Mouse (Mus musculus) right cerebral cortex, postnatal 4 days (tissue): ENCODE data around the gene Dusp10.

Experiments
- DNase-seq: peaks from one replicate; pipeline ENCODE4 v3.0.0-alpha.2; 2022

Dusp10 gene

GRCm38 (mm10) chr1:184013106-184013505 lies at the start of gene Dusp10:
Gene Dusp10, plus strand, starts transcription at chr1:184013302.
- DNase-seq, result no peak

- no peak for DNase-seq
Observed at GRCm38 (mm10) chr1:183965341-183965740, 47.8 kb upstream of the Dusp10 start.

DNA sequence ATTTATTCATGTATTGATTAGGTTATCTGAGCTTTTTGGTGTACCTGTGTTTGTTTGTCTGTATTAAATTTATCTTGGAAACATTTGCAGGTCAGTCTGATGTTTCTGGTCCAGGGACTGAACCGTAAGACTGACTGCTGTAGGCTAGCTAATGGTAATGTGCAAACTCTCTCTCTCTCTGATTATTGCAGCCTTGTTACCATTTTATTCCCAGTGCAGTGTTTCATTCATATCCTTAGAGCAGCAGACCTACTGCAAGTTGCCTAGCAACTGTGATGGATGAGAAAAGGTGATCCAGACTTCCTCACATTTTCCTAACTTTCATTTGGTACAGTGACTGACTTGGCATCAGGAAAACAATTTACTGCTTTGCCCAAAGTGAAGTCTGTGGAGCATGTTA lies 43.8 kb upstream of the Dusp10 start:
- no peak for DNase-seq

DNA sequence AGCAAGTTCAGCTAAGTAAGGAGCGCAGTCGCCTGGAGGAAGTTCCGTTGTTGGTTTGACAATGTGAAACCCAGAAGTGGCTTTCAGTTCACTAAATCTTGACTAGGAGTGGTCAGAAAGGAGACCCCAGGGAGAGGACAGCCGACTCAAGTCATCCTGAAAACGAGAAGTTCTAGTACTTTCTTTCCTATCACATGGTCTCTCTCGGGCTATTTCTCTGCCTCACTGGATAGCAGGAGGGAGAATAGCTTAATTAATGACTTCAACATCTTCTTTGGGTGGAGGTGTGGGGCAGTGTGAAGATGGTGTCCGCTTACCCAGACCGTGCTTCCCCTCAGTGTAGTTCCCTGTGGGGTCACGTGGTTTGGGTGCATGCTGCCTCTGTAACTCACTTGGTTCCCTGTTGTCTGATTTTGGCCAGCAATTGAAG lies 33.3 kb upstream of the Dusp10 start:
- DNase-seq, result no peak

- peak; percentile 5 for DNase-seq
Observed at GRCm38 (mm10) chr1:183982108-183982507, 31.0 kb upstream of the Dusp10 start.

DNA sequence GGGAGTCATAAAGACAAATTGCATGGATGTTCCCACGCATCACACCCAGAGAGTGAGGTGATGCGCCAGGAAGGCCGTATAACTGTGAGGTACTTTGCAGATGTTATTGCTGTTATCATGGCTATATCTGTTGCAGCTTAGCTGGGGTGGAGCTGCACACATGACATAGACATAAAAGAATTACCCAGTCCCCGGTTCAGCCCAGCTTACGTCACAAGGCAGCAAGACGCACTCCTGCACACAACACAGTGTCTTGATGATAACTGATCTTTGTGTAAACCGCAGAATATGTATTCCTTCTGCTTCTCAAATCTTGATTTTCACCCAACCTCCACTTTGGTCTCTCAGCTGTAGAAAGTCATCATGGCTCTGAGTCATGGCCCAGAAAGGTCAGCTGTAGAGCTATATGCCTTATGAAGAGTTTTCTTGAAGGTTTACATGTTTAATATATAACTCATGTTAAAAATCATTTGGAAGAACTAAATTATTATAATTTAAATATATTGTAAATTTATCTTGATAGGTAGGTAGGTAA lies 25.3 kb upstream of the Dusp10 start:
- no peak for DNase-seq

GRCm38 (mm10) chr1:183991921-183992320 lies 21.2 kb upstream of the Dusp10 start:
- DNase-seq, result no peak

- DNase-seq, result no peak
Observed at GRCm38 (mm10) chr1:183997207-183997606, 15.9 kb upstream of the Dusp10 start.

DNA sequence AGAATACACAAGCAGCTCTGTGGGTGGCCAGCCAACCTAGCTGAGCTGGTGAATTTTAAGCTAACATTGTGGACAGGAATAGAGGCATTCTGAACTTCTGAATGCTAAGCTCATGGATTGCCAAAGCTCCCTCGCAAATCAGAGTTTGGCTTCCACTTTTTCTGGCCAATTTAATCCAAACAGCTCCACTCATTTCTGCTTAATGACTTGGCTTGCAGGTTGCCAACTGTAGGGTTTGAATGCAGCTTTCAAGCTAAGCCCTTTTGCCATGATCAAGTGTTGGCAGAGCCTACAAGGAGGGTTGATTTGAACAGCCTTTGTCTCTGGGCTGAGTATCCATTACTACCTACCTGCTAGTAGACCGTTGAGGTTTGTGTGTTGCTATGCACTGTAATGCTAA lies 10.6 kb upstream of the Dusp10 start:
- no peak for DNase-seq

DNA sequence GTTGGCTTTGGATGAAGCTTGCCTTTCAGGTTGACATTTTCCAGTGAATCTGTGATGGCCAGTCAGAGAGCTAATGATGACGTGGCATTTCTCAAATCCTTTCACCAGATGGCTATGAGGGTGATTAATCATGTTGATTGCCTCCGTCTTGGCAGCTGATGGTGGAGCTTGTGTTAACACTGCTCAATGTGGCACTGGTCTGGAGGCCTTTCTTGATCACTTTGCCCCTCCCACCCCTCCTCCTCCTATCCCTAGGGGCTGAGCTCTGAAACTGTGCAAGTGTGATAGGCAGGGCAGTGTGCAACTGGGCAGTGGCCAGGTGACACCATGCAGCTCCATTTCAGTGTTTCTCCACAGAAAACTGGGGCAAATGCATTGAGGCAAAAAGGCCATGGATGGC lies 8.8 kb upstream of the Dusp10 start:
- DNase-seq, result no peak

DNA sequence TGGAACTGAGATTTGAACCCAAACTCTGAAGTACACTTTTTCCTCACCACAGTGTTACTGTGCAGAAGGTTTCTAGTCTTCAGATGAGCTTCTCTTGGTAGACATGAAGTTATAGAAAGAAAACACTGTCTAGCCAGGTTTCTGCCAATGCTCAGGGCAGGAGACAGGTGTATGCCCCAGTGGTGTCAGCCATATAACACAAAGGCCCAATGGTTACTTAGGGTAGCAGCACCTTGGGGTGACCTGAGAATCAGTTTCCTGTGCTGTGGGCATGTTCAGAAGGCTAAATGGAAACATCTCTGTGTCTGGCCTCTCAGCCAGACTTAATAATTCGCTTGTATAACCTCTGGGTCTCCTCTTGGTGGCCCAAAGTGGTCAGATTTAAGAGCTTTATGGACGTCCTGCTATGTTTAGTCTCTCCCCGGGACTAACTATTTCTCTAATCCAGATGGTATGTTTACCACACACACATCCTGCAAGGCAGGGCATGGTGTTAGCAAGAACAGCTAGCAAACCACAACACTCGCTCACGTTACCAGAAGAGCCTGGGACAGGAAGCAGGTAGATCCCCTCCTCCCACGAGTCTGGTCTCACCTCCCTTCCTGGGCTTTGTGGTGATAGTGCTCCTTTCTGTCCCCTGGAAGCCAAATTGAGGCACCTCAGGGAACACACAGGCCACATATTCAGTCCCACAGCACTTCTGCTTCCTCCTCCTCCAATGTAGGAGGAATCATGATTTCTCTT lies 7.6 kb upstream of the Dusp10 start:
- DNase-seq, result no peak

GRCm38 (mm10) chr1:184006086-184006485 lies 7.0 kb upstream of the Dusp10 start:
- DNase-seq, result no peak

- DNase-seq, result no peak
Observed at GRCm38 (mm10) chr1:184011311-184011710, 1.8 kb upstream of the Dusp10 start.

GRCm38 (mm10) chr1:184014091-184014490 lies 989 bp downstream of the Dusp10 start:
- no peak for DNase-seq

DNA sequence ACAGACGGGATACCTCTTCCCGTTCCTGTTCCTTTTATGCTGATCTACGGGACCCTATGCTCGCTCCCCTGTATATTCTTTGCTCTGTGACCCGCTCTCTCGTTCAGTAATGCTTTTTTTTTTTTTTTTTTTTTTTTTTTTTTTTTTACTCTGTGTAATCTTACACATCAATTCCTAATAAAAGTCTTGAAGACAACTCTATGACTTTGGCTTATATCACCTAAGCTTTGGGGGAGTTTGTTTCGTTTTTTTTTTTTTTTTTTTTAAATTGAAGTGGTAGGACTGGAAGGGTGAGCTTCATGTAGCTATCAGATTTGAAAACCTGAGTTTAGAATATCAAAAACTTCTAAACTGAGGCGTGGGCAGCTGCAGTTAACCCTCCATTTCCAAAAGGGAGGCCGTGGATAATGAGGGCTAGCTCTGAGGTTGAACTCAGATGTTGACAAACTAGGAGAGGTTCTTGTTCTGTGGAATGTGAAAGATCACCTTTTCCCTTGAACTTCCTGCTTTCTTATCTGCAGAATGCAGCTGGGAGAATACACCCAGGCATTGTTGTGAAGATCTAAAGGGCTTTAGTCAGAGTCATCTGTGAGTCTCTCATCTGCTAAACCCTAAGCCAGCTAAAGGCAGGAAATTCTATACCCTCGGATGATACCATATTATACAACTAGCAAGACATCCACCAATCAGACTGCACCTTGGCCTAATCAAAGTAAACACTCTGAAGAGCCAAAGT lies 3.1 kb downstream of the Dusp10 start:
- no peak for DNase-seq

DNA sequence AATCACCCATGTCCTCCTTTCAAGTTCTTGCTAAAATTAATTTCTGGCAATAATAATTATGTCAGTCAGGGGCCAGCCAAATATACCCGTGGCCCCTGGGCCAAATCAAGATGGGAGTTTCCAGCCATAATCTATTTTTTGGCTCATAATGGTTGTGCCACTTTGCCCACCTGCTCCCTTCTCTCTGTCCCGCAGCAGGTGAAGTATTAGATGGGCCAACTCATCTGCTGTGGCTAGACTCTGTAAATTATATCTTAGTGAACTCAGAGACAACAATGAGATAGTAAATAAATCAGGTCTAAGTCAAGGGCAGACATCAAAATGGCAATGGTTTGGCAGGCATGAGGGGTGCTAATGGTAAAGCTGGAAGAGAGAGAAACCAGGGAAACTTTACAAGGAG lies 4.5 kb downstream of the Dusp10 start:
- no peak for DNase-seq

DNA sequence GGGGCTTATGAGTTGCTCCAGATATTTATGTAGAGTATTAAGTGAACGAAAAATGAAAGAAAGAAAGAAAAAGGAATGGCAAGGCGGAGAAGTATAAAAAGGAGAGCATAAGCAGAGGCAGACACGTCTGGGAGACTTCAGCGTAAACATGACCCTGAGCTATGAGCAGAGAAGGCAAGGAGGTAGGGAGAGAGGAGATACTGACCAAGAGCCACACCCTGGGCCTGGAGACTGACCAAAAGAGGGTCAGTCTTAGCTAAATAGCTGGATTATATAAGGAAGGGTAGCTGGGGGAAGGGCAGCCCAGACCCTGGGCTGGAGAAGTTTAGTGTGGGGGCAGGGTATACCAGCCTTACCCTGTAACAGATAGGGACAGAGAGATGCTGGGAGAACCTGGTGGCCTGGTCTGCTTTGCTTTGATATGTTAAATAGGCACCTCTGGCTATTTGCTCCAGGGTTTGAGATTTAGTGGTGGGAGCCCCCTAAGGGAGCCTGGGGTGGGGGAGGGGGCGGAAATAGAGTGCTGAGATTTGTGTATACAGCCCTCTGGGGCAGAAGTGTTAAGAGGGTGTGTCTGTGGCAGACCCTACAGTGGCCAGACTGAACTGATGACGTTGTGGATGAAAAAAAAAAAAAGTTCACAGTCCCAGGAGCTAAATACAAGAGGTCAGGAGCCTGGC lies 6.1 kb downstream of the Dusp10 start:
- no peak for DNase-seq

DNA sequence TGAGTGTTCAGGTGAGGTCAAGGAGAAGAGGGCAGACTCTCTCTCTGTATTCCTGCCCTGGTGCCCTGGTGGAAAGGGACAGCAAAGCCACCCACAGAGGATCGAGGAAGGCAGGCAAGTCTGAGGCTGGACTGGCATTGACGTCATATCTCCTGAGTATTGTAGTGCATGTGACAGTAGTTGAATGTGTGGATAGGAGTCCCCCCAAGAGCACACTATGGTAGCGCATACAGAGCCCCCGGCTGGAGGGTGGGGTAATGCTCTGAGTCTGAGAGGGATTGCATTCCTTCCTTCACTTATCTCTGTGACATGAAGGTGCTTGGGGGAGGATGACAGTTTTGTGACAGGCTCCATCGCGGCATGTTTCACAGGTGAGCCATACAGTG lies 6.6 kb downstream of the Dusp10 start:
- DNase-seq, result no peak

- DNase-seq, result no peak
Observed at GRCm38 (mm10) chr1:184023971-184024370, 10.9 kb downstream of the Dusp10 start.

DNA sequence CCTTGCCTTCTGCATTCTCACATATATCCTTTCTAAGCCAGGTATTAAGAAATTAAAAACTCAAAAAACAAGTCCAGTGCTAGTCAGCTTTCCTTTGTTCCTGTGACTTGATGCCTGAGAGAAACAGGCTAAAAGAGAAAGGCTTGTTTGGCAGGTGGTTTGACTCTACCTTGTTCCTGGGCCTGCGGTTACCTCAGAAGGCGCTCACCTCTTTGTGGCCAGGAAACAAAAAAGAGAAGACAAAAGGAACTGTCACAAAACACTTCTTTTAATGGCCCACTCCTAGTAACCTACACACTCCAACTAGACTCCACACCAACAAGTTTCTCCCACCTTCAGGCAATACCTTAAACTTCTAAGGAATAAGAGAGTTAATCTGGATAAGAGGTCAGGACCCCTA lies 11.5 kb downstream of the Dusp10 start:
- DNase-seq, result no peak

DNA sequence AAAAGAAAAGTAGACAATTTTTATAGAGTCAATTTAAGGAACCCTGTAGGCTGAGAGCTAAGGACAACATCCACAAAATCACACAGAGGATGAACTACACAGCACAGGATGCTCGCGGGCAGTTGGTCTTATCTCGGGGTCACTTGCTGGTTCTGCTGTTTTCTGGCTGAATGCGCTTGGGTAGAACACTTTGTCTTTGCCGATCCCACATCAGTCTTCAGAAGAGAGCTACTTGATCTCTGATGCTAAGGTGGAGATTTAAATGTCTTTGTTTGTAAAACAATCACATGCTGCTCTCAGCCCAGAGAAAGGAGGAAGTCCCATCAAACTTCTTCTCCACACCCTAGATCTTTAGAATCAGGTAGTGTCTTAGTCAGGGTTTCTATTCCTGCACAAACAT lies 12.0 kb downstream of the Dusp10 start:
- DNase-seq, result no peak

- DNase-seq, result no peak
Observed at GRCm38 (mm10) chr1:184027039-184027438, 13.9 kb downstream of the Dusp10 start.

DNA sequence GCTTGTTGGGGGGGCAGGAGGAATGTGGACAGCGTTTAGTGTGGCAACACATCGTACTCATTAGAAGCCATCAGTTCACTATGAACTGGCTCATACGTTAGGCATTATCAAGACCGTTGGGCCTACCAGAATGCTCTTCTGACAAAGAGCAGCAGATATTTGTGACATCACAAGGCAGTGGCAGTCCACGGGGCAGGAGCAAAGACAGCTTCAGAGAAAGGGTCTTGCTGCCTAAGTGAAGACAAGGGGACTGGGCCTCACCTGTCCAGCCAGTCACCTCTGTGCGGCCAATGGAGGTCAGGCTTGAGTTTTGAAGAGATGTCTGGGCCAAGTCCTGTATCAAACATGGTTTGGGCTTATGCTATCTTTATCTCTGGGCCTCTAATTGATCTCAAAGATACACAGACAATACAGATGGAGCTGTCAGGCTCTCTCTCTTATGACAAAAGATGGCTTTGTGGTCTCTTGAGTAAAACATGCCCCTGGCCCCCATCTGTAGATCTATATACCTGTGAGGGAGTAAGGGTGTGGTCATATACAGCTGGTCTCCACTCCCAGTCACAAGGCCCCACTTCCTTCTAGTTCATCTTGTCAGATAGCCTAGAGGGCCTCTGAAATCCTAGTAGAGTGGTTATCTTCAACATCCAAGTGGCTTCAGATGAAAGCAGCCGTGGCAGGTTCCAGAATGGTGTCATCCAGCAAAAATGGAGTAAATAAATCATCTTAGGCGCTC lies 17.1 kb downstream of the Dusp10 start:
- no peak for DNase-seq
